Mouse (Mus musculus) adrenal gland, postnatal 25 days (tissue): Measurements from ENCODE around the gene Vhl. TPM values are rescaled to one million over a fixed set of nuclear protein-coding genes. Genes with fewer than 3 reads are reported as not detected.

Experiments used
- DNase-seq: peaks from one replicate; pipeline ENCODE4 v3.0.0; 2021; ENCODE audit warnings: mixed read lengths
- long read RNA-seq: library from polyadenylated mRNA; stranded (forward); transcript quantifications from one replicate; pipeline ENCODE4 v2.0.0, GENCODE M21; 2021
- total RNA-seq: library from RNA; stranded (reverse); gene quantifications from 2 replicates; pipeline ENCODE4 v1.2.3, GENCODE M21; 2021

Gene Vhl
- 31.6 and 32.6 TPM in 2 replicates for total RNA-seq
- long read RNA-seq, transcript Vhl-201 (3 exons, 2,792 nt), result major isoform, 19 of 22 reads
- long read RNA-seq, partial matches to known transcripts, result 0 of 22 reads
- long read RNA-seq, other reads (novel, unspliced or antisense), result 3 of 22 reads

DNA sequence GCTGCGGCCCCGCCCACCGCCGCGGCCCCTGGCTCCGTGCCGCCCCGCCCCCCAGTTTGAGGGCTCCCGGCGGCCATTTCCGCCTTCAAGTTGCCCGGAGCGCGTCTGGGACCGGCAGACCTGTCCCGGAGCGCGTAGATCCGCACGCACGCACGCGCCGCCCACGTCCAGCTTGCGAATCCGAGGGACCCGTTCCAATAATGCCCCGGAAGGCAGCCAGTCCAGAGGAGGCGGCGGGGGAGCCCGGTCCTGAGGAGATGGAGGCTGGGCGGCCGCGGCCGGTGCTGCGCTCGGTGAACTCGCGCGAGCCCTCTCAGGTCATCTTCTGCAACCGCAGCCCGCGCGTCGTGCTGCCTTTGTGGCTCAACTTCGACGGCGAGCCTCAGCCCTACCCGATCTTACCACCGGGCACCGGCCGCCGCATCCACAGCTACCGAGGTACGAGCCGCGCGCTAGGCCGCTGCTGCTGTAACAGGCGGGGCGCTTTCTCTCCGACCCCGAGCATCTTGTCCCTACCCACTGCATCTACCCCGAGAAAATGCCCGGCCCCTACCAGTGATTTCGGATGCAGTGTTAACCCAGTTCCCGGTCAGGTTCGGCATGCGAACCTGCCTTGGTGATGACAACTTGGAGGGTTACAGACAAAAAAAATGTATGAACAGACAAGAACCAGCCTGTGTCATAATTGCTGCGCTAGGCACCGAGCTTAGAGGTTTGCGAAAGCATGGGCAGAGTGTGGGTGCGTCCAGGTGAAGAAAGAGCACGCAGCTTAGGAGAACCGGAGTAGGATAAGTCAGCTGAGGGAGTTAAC, at the start of gene Vhl:
Vhl (plus strand) TSS at position 19 of the 811 bp plus-strand sequence.
- DNase-seq, result peak; percentile 90

- no peak for DNase-seq
These were observed 47.7 kb upstream of the Vhl start for GRCm38 (mm10) chr6:113576044-113576443.

DNA sequence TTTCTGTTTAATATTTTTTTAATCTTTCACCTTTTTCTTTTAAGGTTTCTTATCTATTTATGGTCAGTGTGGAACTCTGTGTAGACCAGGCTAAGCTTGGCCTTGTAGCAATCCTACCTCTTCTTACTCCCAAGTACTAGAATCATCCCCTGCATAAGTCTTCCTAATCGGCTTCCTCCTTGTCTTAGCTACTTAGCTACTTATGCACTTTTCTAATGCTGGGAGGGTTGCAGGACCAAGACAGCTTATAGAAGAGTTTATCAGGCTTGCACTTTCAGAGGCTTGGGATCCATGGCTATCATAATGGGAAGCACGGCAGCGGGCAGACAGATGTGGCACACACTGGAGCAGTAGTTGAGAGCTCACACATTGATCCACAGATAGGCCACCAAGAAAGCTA, 44.5 kb upstream of the Vhl start:
- no peak for DNase-seq

GRCm38 (mm10) chr6:113583023-113583422, 40.7 kb upstream of the Vhl start:
- DNase-seq, result no peak

- no peak for DNase-seq
These were observed 38.7 kb upstream of the Vhl start for GRCm38 (mm10) chr6:113585065-113585464.

- peak; percentile 72 for DNase-seq
These were observed 37.1 kb upstream of the Vhl start for GRCm38 (mm10) chr6:113586466-113587183.

- no peak for DNase-seq
These were observed 31.1 kb upstream of the Vhl start for GRCm38 (mm10) chr6:113592637-113593036.

- no peak for DNase-seq
These were observed 25.8 kb upstream of the Vhl start for GRCm38 (mm10) chr6:113597945-113598344.

DNA sequence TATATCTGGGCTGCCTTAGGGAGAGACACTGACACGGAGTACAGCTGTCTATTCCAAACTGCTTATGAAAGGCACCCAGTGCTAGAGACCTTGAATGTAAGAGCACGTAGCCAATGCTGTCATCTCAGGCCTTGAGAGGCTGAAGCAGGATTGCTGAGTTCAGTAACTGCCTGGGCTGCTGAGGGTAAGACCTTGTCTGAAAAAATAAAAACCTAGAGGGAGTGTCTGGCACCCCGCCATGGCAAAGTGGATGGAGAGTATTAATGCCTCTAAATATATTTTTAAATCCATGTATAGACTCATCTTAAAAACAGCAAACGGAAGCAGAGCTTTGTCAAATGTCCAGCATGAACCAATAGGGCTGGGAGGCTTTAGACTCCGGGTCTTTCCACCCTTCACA, 23.9 kb upstream of the Vhl start:
- peak; percentile 84 for DNase-seq

DNA sequence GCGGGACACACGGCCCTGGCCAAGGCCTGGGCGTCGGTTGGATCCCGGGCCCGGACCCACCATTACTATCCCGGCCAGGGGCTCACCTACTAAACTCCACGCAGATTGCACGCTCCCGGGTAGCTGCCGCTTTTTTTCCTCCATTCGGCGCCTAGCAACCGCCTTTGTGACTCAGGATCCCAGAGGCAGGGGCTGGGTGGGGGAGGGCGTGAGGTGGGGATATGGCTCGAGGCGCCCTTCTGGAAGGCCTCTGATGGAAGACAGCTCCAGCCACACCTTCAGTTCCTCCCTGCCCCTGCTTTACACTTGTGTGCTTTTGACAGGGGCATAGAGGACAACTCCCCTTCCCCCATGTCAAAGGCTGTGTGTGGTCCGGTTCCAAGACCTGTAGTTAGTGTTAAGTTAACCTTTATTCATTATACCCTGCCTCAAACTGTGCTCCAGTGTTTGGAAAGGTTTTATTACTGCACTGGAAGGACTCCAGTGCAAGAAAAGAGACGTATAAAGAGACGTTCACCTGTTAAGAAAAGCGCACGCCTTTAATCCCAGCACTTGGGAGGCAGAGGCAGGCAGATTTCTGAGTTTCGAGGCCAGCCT, 23.1 kb upstream of the Vhl start, which contains the start of gene Fancd2os:
Fancd2os (minus strand) TSS at position 173 of the 597 bp plus-strand sequence.
- peak; percentile 11 for DNase-seq

GRCm38 (mm10) chr6:113602821-113603220, 20.9 kb upstream of the Vhl start:
- no peak for DNase-seq

DNA sequence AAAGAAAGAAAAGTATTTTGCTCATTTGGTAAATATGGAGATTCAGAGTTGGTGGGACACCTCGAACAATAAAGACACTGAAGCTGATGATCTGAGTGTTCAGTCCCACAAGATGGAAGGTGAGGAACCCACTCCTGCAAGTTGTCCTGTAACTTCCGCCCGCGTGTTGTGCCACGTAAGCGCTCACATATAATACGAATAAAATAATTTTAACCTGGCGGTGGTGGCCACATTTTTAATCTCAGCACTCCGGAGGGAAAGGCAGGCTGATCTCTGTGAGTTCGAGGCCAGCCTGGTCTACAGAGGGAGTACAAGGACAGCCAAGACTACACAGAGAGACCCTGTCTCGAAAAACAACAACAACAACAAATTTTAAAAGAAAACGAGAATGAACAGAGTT, 19.8 kb upstream of the Vhl start:
- DNase-seq, result no peak

DNA sequence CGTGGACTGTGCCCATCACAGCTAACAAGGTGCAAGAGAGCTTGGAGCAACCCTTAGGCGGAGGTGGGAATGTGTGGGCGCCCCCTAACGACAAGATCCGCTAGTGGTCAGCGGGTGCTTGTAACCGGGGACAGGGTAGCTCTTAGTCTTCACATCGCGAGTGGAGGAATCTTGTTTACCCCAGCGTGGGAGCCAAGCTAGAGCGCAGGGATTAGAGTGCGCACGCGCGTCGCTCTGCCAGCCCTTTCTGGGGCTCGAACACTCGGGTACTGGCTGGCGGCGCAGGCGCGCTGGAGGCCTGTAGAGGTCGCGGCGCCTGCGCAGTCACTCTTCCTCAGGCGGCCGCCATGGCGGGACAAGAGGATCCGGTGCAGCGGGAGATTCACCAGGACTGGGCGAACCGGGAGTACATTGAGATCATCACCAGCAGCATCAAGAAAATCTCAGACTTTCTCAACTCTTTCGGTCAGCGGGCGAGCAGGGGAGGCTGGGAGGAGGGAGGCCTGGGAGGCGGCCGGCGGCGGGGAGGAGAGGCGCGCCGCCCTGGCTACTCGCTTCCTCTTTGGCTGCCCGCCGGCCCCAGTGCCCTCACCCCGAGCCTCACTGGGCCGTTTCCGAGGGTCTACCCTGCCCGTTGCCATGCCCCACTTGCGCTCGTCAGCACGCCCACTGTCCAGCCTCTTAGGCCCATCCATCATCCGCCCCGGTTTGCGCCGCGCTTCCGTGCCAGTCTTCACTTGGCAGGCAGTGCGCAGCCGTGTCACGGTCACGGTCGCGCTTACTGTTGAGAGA, 19.1 kb upstream of the Vhl start, which contains the start of gene Brk1:
Brk1 (plus strand) TSS at position 341 of the 792 bp plus-strand sequence.
- peak; percentile 91 for DNase-seq

DNA sequence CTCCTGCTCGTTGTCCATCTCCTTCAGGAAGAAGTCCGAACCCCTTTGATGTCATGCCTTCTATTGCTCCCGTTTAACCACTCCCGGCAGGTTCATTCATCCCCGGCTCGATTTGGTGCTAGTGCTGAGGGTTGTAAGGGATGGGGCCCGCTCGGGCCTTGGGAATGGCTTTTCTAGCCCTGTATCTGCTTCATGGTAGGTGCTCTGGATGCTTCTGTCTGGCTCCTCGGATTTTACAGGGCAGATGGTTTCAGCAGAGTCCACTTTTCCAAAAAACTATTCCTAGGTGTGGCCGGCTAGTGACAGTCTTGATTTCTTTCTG, 18.6 kb upstream of the Vhl start:
- no peak for DNase-seq

DNA sequence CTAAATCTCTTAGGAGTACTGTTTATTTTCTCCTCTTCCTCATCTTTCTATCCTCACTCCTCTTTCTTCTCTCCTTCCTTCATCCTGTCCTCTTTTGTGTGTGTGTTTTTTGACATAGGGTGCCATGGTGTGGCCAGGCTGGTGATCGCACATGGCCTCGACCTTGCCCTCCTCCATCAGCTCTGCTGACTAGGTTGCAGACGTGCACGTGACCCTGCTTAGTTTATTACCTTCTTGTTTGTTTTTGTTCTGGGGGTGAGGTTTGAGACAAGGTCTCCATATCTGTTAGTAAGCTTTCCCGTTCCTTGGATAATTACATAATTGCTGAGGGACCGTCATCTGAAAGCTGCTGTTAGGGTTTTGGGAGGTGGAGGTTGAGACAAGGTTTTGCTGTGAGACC, 14.9 kb upstream of the Vhl start:
- peak; percentile 31 for DNase-seq

GRCm38 (mm10) chr6:113609293-113609692, 14.5 kb upstream of the Vhl start:
- DNase-seq, result no peak

- DNase-seq, result no peak
These were observed 11.3 kb upstream of the Vhl start for GRCm38 (mm10) chr6:113612258-113612969.

DNA sequence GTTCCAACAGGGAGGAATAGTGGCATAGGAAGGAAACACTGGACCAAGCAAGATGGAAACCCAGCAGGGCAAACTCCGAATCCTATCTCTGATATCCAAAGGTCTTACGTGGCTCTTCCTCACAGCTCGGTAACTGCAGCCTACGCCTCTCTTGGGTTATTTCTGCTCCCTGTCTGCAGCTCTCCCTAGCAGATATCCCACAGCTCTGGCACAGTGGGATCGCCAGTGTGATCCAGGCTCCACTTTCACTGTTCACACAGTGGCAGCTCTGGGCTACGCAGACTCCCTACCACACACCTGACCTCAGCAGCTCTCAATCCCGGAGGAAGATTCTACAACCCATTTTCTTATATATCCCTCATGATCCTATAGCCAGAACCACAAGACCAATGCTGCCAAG, 9.6 kb upstream of the Vhl start:
- DNase-seq, result no peak

- no peak for DNase-seq
These were observed 8.8 kb upstream of the Vhl start for GRCm38 (mm10) chr6:113614997-113615396.

- no peak for DNase-seq
These were observed 8.3 kb upstream of the Vhl start for GRCm38 (mm10) chr6:113615489-113615888.

DNA sequence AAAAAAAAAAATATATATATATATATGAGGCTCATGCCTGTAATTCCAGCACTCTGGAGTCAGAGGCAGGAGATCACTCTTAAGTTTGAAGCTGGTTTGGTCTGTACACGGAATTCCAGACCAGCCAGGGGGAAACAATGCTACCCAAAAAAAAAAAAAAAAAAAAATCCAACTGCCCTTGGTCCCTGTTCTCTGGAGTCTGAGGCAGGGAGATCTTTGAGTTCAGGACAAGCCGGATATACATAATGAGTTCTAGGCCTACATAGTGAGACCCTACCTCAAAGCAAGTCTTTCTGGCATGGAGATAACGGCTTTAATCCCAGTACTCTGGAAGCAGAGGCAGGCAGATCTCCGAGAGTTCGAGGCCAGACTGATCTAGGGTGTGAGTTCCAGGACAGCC, 373 bp upstream of the Vhl start:
- DNase-seq, result no peak
